Mouse (Mus musculus): ENCODE results near the gene Btc. TPM values are rescaled to one million over a fixed set of nuclear protein-coding genes. Genes with fewer than 3 reads are reported as not detected.
A peak's percentile ranks its signal among the peaks of the same experiment; 100 is the strongest.

Gene Btc
- 2.9 TPM in 2 replicates for polyA plus RNA-seq (2015; fragmentation: Nextera tagmentation; extraction: Ambion mirVana)

GRCm38 (mm10) chr5:91402339-91403211, at the start of gene Btc:
Gene Btc (minus strand): TSS chr5:91402994.
- H3K9me3 ChIP-seq (replicated peaks): no peaks in the 10 kb centered on the region
- peaks cover 4% of the 10 kb centered on the region; the same call in 1 of the 2 replicates for H3K4me1 ChIP-seq (replicated peaks)
- peak within 1 kb of the TSS; percentile 62 for H3K4me3 ChIP-seq
- no peaks in the 10 kb centered on the region for H3K27me3 ChIP-seq
- peak within 1 kb of the TSS; percentile 74 for H3K27ac ChIP-seq
- H3K4me2 ChIP-seq: peak within 1 kb of the TSS; percentile 90
- ATAC-seq (replicated peaks; ENCODE audit: insufficient number of reproducible peaks, insufficient read depth, low FRiP score, low read depth): peak; percentile 89
- H3K36me3 ChIP-seq: no peaks in the 10 kb centered on the region
- 9% methylated on average over 19 of the region's 19 CpGs for WGBS
- peak within 1 kb of the TSS; percentile 69 for H3K9ac ChIP-seq

- Histone ChIP-seq H3K9me3 (replicated peaks) (no peaks in the 10 kb centered on the region), H3K4me3 (no peak overlapping the region), H3K4me2 (no peak overlapping the region), H3K4me1 (replicated peaks) (no peaks in the 10 kb centered on the region), H3K36me3 (no peaks in the 10 kb centered on the region), H3K27ac (no peak overlapping the region), H3K27me3 (no peaks in the 10 kb centered on the region), H3K9ac (no peak overlapping the region)
- WGBS: 24% methylated on average over 3 of the region's 3 CpGs
- ATAC-seq (replicated peaks; ENCODE audit: insufficient number of reproducible peaks, insufficient read depth, low FRiP score, low read depth): peak; percentile 66
Observed at GRCm38 (mm10) chr5:91444981-91445517, 42.3 kb upstream of the Btc start.

GRCm38 (mm10) chr5:91436563-91436962, 33.8 kb upstream of the Btc start:
- peak overlapping the region; percentile 10; the same call in 1 of the 2 replicates for H3K4me2 ChIP-seq
- no peaks in the 10 kb centered on the region for H3K36me3 ChIP-seq
- H3K9ac ChIP-seq: no peak overlapping the region
- H3K9me3 ChIP-seq (replicated peaks): no peaks in the 10 kb centered on the region
- peaks cover 7% of the 10 kb centered on the region for H3K4me1 ChIP-seq (replicated peaks)
- no peaks in the 10 kb centered on the region for H3K27me3 ChIP-seq
- no peak overlapping the region for H3K4me3 ChIP-seq
- no peak overlapping the region for H3K27ac ChIP-seq
- 35% methylated on average over 6 of the region's 6 CpGs for WGBS
- ATAC-seq (replicated peaks; ENCODE audit: insufficient number of reproducible peaks, insufficient read depth, low FRiP score, low read depth): no peak; the same call in 1 of the 2 replicates

- WGBS: 51% methylated on average over 6 of the region's 6 CpGs
- no peak; the same call in 1 of the 2 replicates for ATAC-seq (replicated peaks; ENCODE audit: insufficient number of reproducible peaks, insufficient read depth, low FRiP score, low read depth)
- no peak overlapping the region for H3K4me2 ChIP-seq
- H3K9ac ChIP-seq: no peak overlapping the region
- H3K27me3 ChIP-seq: no peaks in the 10 kb centered on the region
- no peaks in the 10 kb centered on the region for H3K9me3 ChIP-seq (replicated peaks)
- H3K27ac ChIP-seq: no peak overlapping the region
- peaks cover 7% of the 10 kb centered on the region for H3K4me1 ChIP-seq (replicated peaks)
- H3K4me3 ChIP-seq: no peak overlapping the region
- no peaks in the 10 kb centered on the region for H3K36me3 ChIP-seq
Observed at GRCm38 (mm10) chr5:91434723-91435658, 32.2 kb upstream of the Btc start.

GRCm38 (mm10) chr5:91428547-91428946, 25.8 kb upstream of the Btc start:
- Histone ChIP-seq H3K9me3 (replicated peaks) (no peaks in the 10 kb centered on the region), H3K4me2 (no peak overlapping the region), H3K27me3 (no peaks in the 10 kb centered on the region), H3K4me1 (replicated peaks) (no peaks in the 10 kb centered on the region), H3K27ac (no peak overlapping the region), H3K9ac (no peak overlapping the region), H3K36me3 (no peaks in the 10 kb centered on the region), H3K4me3 (no peak overlapping the region)
- ATAC-seq (replicated peaks; ENCODE audit: insufficient number of reproducible peaks, insufficient read depth, low FRiP score, low read depth): no peak
- WGBS: 71% methylated on average over 8 of the region's 8 CpGs

GRCm38 (mm10) chr5:91413814-91414213, 11.0 kb upstream of the Btc start:
- H3K9ac ChIP-seq: no peak overlapping the region
- peak; percentile 27; the same call in 1 of the 2 replicates for ATAC-seq (replicated peaks; ENCODE audit: insufficient number of reproducible peaks, insufficient read depth, low FRiP score, low read depth)

GRCm38 (mm10) chr5:91404263-91404662, 1.5 kb upstream of the Btc start:
- no peak for ATAC-seq (replicated peaks; ENCODE audit: insufficient number of reproducible peaks, insufficient read depth, low FRiP score, low read depth)
- 72% methylated on average over 5 of the region's 5 CpGs for WGBS
- H3K27ac ChIP-seq: no peak overlapping the region

More at GRCm38 (mm10) chr5:91413814-91414213, 11.0 kb upstream of the Btc start:
- Histone ChIP-seq H3K4me2 (no peak overlapping the region), H3K27me3 (no peaks in the 10 kb centered on the region), H3K36me3 (no peaks in the 10 kb centered on the region), H3K4me1 (replicated peaks) (no peaks in the 10 kb centered on the region), H3K27ac (peak overlapping the region; percentile 61), H3K4me3 (no peak overlapping the region), H3K9me3 (replicated peaks) (no peaks in the 10 kb centered on the region)
- 55% methylated on average over 8 of the region's 8 CpGs for WGBS

GRCm38 (mm10) chr5:91403281-91403680, 487 bp upstream of the Btc start:
- peak overlapping the region; percentile 90 for H3K4me2 ChIP-seq
- H3K4me3 ChIP-seq: peak overlapping the region; percentile 62
- no peaks in the 10 kb centered on the region for H3K27me3 ChIP-seq
- H3K27ac ChIP-seq: no peak overlapping the region
- H3K36me3 ChIP-seq: no peaks in the 10 kb centered on the region
- WGBS: 78% methylated on average over 4 of the region's 4 CpGs
- no peak for ATAC-seq (replicated peaks; ENCODE audit: insufficient number of reproducible peaks, insufficient read depth, low FRiP score, low read depth)
- no peaks in the 10 kb centered on the region for H3K9me3 ChIP-seq (replicated peaks)
- H3K4me1 ChIP-seq (replicated peaks): peaks cover 4% of the 10 kb centered on the region; the same call in 1 of the 2 replicates
- H3K9ac ChIP-seq: no peak overlapping the region; the same call in 1 of the 2 replicates

More at GRCm38 (mm10) chr5:91404263-91404662, 1.5 kb upstream of the Btc start:
- Histone ChIP-seq H3K36me3 (no peaks in the 10 kb centered on the region), H3K4me2 (no peak overlapping the region), H3K9ac (no peak overlapping the region), H3K27me3 (no peaks in the 10 kb centered on the region), H3K9me3 (replicated peaks) (no peaks in the 10 kb centered on the region), H3K4me1 (replicated peaks) (peaks cover 4% of the 10 kb centered on the region; the same call in 1 of the 2 replicates), H3K4me3 (no peak overlapping the region)

GRCm38 (mm10) chr5:91400493-91401096, 2.2 kb downstream of the Btc start:
- no peak overlapping the region for H3K27ac ChIP-seq
- no peaks in the 10 kb centered on the region for H3K9me3 ChIP-seq (replicated peaks)
- H3K36me3 ChIP-seq: no peaks in the 10 kb centered on the region
- H3K4me2 ChIP-seq: no peak overlapping the region
- no peak overlapping the region for H3K9ac ChIP-seq
- no peaks in the 10 kb centered on the region for H3K27me3 ChIP-seq
- peaks cover 4% of the 10 kb centered on the region; the same call in 1 of the 2 replicates for H3K4me1 ChIP-seq (replicated peaks)
- no peak for ATAC-seq (replicated peaks; ENCODE audit: insufficient number of reproducible peaks, insufficient read depth, low FRiP score, low read depth)
- 44% methylated on average over 2 of the region's 2 CpGs for WGBS
- H3K4me3 ChIP-seq: no peak overlapping the region

GRCm38 (mm10) chr5:91375467-91375866, 27.3 kb downstream of the Btc start:
- no peaks in the 10 kb centered on the region for H3K4me1 ChIP-seq (replicated peaks)
- ATAC-seq (replicated peaks; ENCODE audit: insufficient number of reproducible peaks, insufficient read depth, low FRiP score, low read depth): no peak
- no peaks in the 10 kb centered on the region for H3K27me3 ChIP-seq
- no peak overlapping the region for H3K9ac ChIP-seq
- no peak overlapping the region for H3K4me3 ChIP-seq
- H3K9me3 ChIP-seq (replicated peaks): no peaks in the 10 kb centered on the region
- H3K36me3 ChIP-seq: no peaks in the 10 kb centered on the region
- no peak overlapping the region for H3K4me2 ChIP-seq
- 52% methylated on average over 2 of the region's 2 CpGs for WGBS
- no peak overlapping the region for H3K27ac ChIP-seq
